Mouse (Mus musculus) spleen, postnatal 0 days (tissue): Measurements from ENCODE around the gene Zfp937. TPM values are rescaled to one million over a fixed set of nuclear protein-coding genes. Genes with fewer than 3 reads are reported as not detected.

Experiments used
- polyA plus RNA-seq: library from polyadenylated mRNA; unstranded; fragments of >200 nt; fragmentation: Nextera tagmentation; extraction: Ambion mirVana; gene quantifications from 2 replicates; pipeline ENCODE4 v1.2.1, GENCODE M21; 2015

The Zfp937 gene
- 1.3 and 2.0 TPM in 2 replicates for polyA plus RNA-seq

GRCm38 (mm10) chr2:150217600-150218362 lies at the start of gene Zfp937:
Gene Zfp937 (plus strand): TSS chr2:150218073.

DNA sequence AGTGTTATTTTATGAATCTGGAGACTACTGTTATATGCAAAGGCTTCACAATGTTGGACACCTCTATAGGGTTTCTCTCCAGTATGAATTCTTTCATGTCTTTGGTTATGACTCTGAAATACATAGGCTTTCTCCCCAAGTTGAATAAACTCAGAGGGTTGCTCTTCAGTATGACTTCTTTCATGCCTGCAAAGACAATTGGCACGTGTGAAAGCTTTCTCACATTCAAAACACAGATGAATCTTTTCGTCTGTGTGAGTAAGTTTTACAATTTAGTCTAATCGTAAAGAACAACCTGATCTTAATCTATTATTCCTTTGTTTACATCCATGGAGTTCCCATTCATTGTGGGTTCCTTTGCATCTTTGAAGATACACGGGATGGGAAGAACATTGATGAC lies 38.3 kb upstream of the Zfp937 start, which contains the start of gene Gm10770:
Gm10770 (minus strand) TSS at position 101 of the 400 bp plus-strand sequence.

DNA sequence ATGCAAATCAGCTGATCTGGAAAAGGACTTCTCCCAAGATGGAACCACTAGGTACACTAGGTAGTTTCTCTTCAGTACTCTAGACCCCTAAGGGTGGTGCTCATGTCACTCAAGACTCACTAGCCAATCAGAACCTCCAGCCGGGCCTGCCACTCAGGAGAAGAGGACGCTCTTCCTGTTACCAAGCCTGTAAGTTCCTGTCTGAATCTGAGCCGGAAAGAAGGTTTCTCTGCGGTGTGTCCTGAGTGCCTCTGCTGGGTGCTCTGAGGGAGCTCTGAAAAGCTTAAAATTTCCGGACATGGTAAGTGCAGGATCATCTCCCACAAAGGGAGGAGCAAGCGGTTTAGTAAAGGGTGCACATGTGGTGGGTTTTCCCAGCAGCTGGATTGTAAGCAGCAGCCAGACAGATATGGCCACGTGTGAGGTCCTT lies 36.3 kb upstream of the Zfp937 start, which contains the start of gene Gm14139:
Gm14139 (plus strand) TSS at position 186 of the 430 bp plus-strand sequence.

DNA sequence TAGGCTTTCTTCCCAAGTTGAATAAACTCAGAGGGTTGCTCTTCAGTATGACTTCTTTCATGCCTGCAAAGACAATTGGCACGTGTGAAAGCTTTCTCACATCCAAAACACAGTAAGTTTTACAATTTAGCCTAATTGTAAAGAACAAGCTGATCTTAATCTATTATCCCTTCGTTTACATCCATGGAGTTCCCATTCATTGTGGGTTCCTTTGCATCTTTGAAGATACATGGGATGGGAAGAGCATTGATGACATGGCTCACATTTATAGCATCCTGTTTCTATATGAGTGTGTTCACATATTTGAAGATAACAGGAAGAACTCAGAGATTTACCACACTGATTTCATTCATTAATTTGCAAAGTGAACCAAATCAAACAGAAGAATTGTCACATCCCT lies 37.6 kb downstream of the Zfp937 start, which contains the start of gene Gm21994:
Gm21994 (minus strand) TSS at position 101 of the 400 bp plus-strand sequence.

DNA sequence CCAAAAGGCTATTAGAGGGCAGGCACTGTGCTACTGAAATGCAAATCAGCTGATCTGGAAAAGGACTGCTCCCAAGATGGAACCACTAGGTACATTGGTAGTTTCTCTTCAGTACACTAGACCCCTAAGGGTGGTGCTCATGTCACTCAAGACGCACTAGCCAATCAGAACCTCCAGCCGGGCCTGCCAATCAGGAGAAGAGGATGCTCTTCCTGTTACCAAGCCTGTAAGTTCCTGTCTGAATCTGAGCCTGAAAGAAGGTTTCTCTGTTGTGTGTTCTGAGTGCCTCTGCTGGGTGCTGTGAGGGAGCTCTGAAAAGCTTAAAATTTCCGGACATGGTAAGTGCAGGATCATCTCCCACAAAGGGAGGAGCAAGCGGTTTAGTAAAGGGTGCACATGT lies 39.4 kb downstream of the Zfp937 start, which contains the start of gene Gm14124:
Gm14124 (plus strand) TSS at position 227 of the 400 bp plus-strand sequence.

Other genes with a start within 250 kb of the Zfp937 start
- 4.2 TPM in 2 replicates for gene Zfp120, start 81.4 kb upstream of the Zfp937 start, polyA plus RNA-seq
- gene Gm10770, start 38.4 kb upstream of the Zfp937 start, polyA plus RNA-seq: not detected in 2 replicates
- 0.07 and 0.08 TPM in 2 replicates for gene Gm14139, start 36.3 kb upstream of the Zfp937 start, polyA plus RNA-seq
- 1.7 and 2.6 TPM in 2 replicates for gene Gm21994, start 37.5 kb downstream of the Zfp937 start, polyA plus RNA-seq
- gene Gm14124, start 39.4 kb downstream of the Zfp937 start, polyA plus RNA-seq: not detected in 2 replicates
- 0.89 and 0.95 TPM in 2 replicates for gene Gm10130, start 105.6 kb downstream of the Zfp937 start, polyA plus RNA-seq
- gene 3300002I08Rik, start 144.7 kb downstream of the Zfp937 start, polyA plus RNA-seq: 1.0 and 1.4 TPM in 2 replicates
- 0.84 and 0.90 TPM in 2 replicates for gene Zfp442, start 233.4 kb downstream of the Zfp937 start, polyA plus RNA-seq